Mouse (Mus musculus) kidney, embryonic 14.5 days (tissue): Measurements from ENCODE around the gene Fkbp15. TPM values are rescaled to one million over a fixed set of nuclear protein-coding genes. Genes with fewer than 3 reads are reported as not detected.

Experiments
- polyA plus RNA-seq: library from polyadenylated mRNA; unstranded; fragments of >200 nt; fragmentation: Nextera tagmentation; extraction: Ambion mirVana; gene quantifications from 2 replicates; pipeline ENCODE4 v1.2.1, GENCODE M21; 2014

Fkbp15 gene
- polyA plus RNA-seq, 1 experiment from 2014 or later, result 25.2 TPM

Other genes with a start within 250 kb of the Fkbp15 start
- not detected in 2 replicates for gene Mup21, start 209.7 kb downstream of the Fkbp15 start, polyA plus RNA-seq
- gene Zfp37, start 129.5 kb downstream of the Fkbp15 start, polyA plus RNA-seq, result 10.0 and 15.5 TPM in 2 replicates
- 18.0 and 19.9 TPM in 2 replicates for gene Slc31a2, start 98.0 kb downstream of the Fkbp15 start, polyA plus RNA-seq
- 23.9 and 42.1 TPM in 2 replicates for gene Slc31a1, start 179 bp upstream of the Fkbp15 start, polyA plus RNA-seq
- gene Cdc26, start 48.1 kb upstream of the Fkbp15 start, polyA plus RNA-seq, result 183 and 253 TPM in 2 replicates
- gene Prpf4, start 48.2 kb upstream of the Fkbp15 start, polyA plus RNA-seq, result 20.2 and 32.8 TPM in 2 replicates
- 0.24 TPM in 1 of 2 replicates, not detected in the other for gene Rnf183, start 74.7 kb upstream of the Fkbp15 start, polyA plus RNA-seq
- gene Wdr31, start 110.3 kb upstream of the Fkbp15 start, polyA plus RNA-seq, result 11.6 and 12.6 TPM in 2 replicates
- gene Bspry, start 119.5 kb upstream of the Fkbp15 start, polyA plus RNA-seq, result 16.8 and 25.8 TPM in 2 replicates
- 16.4 and 16.8 TPM in 2 replicates for gene Hdhd3, start 142.9 kb upstream of the Fkbp15 start, polyA plus RNA-seq
- 107 and 108 TPM in 2 replicates for gene Alad, start 159.4 kb upstream of the Fkbp15 start, polyA plus RNA-seq
- gene Pole3, start 164.5 kb upstream of the Fkbp15 start, polyA plus RNA-seq, result 89.5 and 104 TPM in 2 replicates
- gene 4933430I17Rik, start 164.8 kb upstream of the Fkbp15 start, polyA plus RNA-seq, result 0.49 and 1.0 TPM in 2 replicates
- 42.0 and 45.7 TPM in 2 replicates for gene Rgs3, start 199.3 kb upstream of the Fkbp15 start, polyA plus RNA-seq